Mouse (Mus musculus): ENCODE results near the gene Orm3.

Orm3 gene

DNA sequence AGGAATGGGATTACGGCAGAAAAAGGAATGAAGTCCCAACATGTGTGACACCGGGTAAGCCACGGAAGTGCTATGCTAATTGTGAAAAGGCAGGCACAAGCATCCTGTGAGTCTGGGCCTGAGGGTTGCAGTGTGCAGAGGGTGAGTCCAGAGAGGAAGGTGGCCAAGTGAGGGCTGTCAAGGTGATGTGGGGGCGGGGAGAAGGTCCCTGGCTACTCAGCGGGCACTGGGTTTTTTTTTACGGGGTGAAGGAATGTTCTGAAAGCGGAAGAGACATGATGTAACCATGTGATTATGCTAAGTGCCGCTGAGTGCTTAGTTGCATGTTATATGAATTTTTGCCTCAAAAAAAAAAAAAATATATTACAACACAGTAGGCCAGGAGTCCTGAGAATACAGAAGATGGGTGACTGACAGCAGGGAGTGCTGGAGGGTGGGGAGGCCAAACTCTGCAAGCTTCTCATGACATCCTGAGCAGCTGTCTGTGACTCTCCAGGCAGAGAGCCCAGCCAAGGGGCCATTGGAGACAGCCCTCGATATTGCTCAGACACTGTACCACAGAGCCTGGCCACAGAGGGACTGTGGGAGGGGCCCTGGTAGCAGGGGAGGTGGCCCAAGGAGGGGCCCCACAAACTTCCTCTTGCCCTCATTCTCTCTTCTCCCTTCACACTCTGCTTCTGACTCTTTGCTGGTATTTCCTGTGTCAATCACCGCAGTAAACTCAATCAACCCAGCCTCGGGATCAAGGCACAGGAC, 43.1 kb downstream of the Orm3 start:
- in situ Hi-C loops (cut with MboI; ENCODE audit: unreplicated experiment in 2 of 2), result loop anchor here (25.0 kb wide), 2 partner anchors 1037 to 1062 kb away; partner anchors contain the start of genes Fkbp15 (in 1 of the 2) and Slc31a1 (in 1 of the 2)

DNA sequence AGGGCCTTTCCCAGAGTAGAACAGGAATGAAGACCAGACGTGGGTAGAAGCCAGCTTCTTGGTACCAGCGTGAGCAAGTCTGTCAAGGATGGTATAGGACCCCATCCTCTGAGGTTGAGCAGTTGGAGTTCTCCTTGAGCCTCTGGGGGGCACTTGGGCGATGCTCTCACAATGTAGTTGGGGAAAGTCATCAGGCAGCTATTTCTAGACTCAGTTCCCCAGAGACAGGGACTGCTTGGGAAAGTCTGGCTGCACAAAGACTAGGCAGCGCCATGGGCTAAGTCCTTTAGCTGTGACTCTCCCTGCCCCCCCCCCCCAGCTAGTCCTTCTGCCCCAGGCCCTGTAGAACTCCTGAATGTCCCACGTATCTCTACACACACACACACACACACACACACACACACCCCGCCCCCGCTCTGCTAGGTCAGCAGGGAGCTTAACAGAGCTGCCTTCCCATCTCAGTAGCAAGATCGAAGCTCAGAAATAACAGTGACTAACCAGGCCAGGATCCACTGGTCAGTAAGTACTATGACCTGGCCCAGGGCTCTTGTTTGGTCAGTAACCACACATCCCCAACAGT, 43.8 kb downstream of the Orm3 start:
- in situ Hi-C loops (cut with MboI; ENCODE audit: unreplicated experiment in 2 of 2), result loop anchor here (10.0 to 25.0 kb wide), 3 partner anchors 455 to 1062 kb away; partner anchors contain the start of genes Fkbp15 (in 1 of the 2) and Slc31a1 (in 1 of the 2)

DNA sequence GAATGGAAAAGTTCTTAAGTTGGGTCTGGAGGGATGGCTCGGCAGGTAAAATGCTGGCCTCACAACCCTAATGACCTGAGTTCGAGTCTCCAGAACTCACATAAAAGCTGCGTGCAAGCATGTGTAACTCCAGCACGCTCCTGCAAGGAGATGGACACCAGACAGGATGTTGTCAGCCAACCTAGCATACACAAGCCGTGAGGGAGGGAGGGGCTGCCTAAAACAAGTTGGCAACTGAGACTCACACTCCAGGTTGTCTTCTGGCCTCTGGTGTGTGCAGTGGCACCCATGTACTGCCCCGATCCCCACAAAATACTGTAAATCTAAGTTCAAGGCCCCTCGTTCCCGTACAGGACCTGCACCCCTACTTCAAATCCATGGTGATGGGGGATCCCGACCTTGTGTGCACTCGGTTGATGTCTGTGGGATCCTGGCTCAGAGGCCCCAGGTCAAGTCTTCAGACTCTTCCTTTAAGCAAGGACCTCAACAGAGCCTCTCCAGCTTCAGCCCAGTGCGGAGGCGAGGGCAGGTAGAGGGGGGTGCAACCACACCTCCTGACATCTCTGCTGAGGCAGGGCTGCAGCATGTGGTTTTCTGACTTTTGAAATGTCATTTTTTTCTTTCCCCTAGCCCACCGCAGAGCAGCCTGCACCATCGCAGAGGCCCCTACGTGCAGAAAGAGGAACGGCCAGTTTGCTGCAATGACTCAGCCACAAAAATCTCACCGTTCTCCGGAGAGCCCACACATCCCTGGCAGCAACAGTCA, 44.8 kb downstream of the Orm3 start:
- in situ Hi-C loops (cut with MboI; ENCODE audit: unreplicated experiment in 2 of 2), result loop anchor here in 1 of 2 experiments (10.0 kb wide), 1 partner anchor 454 kb away; no protein-coding TSS in a partner anchor

DNA sequence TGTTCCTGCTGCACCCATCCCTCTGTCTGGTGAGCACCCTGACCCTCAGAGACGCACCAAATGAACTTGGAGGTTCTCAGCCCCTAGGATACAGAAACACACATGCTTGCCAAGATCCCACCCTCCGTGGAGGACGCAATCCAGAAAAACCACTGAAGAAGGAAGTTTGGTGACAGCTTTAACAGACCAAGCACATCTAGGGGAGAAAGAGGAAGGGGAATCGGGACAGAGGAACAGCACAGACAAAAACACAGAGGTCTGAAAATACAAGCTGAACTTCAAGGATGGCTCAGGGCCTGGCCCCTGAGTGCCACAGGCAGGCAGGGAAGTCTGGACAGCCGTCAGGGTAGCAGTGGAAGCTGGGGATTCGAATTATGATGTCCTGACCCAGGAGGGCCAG, 45.7 kb downstream of the Orm3 start:
- in situ Hi-C loops (cut with MboI; ENCODE audit: unreplicated experiment in 2 of 2), result loop anchor here in 1 of 2 experiments (10.0 kb wide), 1 partner anchor 453 kb away; no protein-coding TSS in a partner anchor

DNA sequence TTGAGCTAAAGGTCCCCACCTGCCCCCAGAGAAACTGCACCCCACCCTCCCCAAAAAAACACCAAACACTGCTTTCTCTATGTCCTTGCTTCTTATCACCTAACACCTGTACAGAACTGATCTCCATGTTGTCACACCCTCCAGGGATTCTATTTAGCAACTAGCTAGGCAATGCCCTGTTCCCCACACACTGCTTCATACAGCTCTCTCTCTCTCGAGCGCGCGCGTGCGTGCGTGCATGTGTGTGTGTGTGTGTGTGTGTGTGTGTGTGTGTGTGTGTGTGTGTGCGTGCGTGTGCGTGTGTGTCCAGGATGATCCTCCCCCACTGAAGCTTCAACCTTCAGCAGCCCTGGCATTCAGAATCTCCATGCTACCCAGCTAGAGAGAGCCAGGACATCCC, 46.1 kb downstream of the Orm3 start:
- in situ Hi-C loops (cut with MboI; ENCODE audit: unreplicated experiment in 2 of 2), result loop anchor here in 1 of 2 experiments (10.0 kb wide), 1 partner anchor 453 kb away; no protein-coding TSS in a partner anchor

DNA sequence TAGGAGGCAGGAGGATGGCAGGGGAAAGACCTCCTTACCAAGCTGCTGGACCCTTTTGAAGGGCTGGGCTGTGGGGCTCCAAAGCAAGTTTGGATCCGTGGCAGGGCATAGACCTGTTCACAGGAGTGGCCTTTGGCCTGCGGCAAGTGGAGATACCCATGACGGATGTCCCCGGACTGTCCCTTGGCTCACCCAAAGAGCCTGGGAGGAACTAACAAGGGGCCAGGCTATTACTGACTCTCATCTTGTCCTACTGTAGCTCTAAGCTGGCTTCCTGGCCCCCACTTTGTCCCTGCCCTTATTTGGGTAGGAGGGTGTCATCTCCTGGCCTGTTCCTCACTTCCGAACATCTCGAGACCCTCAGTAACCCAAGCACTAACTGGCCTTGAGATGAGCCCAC, 46.6 kb downstream of the Orm3 start:
- in situ Hi-C loops (cut with MboI; ENCODE audit: unreplicated experiment in 2 of 2), result loop anchor here in 1 of 2 experiments (10.0 kb wide), 1 partner anchor 452 kb away; no protein-coding TSS in a partner anchor

DNA sequence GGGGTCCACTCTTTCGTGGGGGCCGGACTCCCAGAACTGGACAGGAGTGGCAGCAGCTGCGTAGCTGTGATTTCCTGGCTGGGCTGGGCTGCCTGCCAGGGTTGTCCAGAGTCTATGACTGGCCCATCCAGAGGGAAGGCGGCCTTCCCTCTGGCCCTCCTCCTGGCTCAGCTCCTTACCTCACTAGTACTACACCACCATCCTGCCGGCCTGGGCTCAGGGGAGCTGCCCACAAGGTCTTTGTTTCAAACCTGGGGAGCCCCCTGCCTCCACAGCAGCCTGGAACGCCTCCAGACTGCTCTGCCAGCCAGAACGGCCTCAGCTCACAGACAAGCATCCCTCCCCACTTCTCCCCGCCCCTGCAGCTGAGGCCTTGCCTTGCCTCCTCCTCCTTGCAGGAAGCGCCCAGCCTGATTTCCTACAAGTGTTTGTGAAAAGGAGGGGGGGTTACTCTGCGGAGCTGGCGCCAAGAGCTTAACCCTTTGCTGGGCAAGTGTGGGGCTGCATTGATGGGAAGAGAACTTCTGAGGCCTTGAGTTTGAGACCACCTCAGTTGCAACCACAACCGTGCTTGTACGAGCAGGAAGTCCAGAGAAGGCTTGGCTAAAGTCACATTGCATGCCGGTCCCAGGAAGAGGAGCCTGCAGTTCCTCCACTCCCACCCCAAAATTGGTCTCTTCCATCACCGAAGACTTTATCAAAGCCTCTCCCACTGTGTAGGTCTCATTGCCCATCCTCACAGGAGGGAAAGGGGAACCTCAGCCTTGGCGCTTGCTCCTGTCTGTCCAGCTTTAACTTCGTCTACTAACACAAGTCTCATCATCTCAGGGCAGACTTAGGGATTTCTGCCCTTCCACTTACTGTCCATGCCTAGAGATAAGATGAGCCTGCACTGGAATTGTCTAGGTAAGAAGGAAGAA, 47.3 kb downstream of the Orm3 start, which contains the start of gene Akna:
Gene Akna (minus strand): TSS at position 315 of the 920 bp plus-strand sequence.
- in situ Hi-C loops (cut with MboI; ENCODE audit: unreplicated experiment in 2 of 2), result loop anchor here in 1 of 2 experiments (10.0 kb wide), 1 partner anchor 452 kb away; no protein-coding TSS in a partner anchor

DNA sequence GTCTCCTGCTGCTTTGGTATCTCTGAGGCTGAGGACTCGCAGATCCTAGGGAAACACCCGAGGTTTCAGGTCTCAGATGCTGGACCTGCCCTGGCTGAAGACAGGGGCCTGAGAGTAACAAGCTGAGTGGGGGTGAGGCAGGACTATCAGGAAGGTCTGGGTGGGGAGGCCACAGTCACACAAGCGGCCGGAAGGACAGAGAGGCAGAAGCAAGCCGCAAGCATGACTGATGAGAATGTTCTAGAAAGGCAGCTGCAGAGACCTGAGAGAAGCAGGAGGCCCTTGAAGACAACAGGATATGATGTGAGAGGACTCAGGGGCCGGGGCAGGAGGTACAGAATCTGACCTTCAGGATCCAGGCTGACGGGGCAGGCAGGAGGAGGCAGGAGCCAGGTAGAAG, 48.2 kb downstream of the Orm3 start:
- in situ Hi-C loops (cut with MboI; ENCODE audit: unreplicated experiment in 2 of 2), result loop anchor here in 1 of 2 experiments (10.0 kb wide), 1 partner anchor 451 kb away; no protein-coding TSS in a partner anchor

DNA sequence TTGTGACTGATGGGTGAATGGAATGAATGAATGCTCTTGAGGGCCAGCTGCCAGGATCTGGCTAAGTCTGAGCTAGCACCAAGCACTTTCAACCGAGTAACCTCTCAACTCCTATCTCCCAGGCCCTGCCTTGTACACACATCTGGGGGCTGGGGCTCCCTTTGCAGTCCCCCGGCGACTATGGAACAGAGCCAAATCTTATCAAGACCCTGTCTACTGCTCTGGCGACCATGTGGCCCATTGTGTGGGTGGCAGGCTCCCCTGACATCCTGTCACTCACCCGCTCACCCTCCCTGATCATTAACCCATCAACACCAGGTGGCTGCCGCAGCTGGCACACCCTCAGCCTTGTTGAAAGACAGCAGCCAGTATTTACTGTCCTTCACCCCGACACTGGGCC, 49.1 kb downstream of the Orm3 start:
- in situ Hi-C loops (cut with MboI; ENCODE audit: unreplicated experiment in 2 of 2), result loop anchor here (5.0 to 10.0 kb wide), 4 partner anchors 33 to 450 kb away; no protein-coding TSS in a partner anchor

DNA sequence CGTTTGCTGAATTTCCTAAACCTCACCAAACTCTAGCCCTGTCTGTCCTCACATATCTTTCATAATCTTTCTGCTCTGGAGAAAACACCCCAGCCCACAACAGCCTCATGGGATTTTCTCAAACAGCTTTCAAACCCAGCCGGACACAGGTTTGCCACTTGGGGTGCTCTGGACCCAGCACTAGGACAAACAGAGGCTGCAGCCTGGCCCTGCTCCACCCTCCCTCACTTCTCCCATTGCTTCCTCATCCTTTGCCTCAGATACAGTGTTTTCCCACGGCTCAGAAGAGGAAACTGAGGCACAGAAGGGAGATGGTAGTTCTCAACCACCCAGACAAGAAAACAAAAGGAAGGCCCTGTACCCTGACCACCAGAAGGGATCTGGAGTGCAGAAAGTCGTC, 49.7 kb downstream of the Orm3 start:
- in situ Hi-C loops (cut with MboI; ENCODE audit: unreplicated experiment in 2 of 2), result loop anchor here (5.0 to 10.0 kb wide), 4 partner anchors 33 to 449 kb away; no protein-coding TSS in a partner anchor

DNA sequence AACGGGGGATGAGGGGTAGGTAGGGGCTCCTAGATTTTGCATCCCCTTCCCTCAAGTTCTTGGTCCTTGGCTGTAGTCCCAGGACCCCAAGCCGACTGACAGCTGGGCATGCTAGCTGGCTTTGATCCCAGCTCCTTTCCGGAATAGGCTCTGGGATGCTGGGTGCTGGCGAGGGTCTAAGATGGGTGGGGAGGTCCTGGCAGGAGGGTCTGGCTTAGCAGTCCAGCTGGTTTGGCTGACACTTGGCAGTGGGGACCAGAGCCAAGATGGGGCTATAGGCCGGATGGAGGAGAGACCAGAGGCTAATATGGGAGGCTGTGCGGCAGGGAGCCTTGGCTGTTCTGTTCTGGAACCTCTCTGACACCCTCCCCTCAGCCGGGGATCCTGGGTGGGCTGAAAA, 52.3 kb downstream of the Orm3 start:
- in situ Hi-C loops (cut with MboI; ENCODE audit: unreplicated experiment in 2 of 2), result loop anchor here (5.0 to 10.0 kb wide), 4 partner anchors 36 to 447 kb away; no protein-coding TSS in a partner anchor

DNA sequence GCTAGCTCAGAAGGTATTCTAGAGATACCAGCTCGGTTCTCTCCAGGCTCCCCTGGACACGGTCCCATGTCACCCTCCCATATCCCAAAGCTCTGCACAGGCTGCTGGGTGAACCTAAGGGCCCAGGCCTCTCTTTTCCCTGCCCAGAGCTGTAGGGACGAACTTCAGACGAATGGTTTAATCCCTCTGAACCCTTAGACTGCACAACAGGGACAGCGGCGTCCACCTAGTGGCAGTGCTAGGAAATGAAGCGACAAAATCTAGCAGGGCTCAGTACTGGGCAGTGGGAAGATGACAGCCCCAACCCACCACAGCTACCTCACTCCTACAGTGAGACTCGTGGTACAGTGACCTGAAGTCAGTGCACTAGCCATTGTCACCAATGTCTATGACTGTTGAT, 52.7 kb downstream of the Orm3 start:
- in situ Hi-C loops (cut with MboI; ENCODE audit: unreplicated experiment in 2 of 2), result loop anchor here (5.0 to 10.0 kb wide), 4 partner anchors 36 to 446 kb away; no protein-coding TSS in a partner anchor
